Mouse (Mus musculus) T-cell, adult 2 months (primary cell): ENCODE data around the gene Mgat4a.

Source experiments
- DNase-seq: peaks from one replicate; pipeline ENCODE4 v3.0.0; 2022; ENCODE audit warnings: low spot score

The Mgat4a gene

DNA sequence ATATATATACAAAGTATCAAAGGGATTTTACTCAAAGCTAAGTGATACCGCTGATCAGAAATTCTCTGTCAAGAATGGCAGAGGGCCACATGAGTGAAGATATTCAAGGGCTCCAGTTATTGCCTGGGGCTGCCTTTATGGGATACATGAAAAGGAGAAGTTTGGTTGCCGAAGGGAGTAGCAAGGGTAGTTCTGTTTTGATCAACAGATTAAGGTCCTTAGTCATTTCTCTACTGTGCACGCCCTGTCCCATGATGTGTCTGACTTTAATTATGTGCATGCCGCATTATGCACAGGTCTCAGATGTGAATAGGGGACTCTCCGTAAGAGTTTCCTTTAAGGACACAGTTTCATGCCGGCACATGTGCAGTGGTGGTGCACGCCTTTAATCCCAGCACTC, 83.3 kb downstream of the Mgat4a start:
- no peak for DNase-seq

DNA sequence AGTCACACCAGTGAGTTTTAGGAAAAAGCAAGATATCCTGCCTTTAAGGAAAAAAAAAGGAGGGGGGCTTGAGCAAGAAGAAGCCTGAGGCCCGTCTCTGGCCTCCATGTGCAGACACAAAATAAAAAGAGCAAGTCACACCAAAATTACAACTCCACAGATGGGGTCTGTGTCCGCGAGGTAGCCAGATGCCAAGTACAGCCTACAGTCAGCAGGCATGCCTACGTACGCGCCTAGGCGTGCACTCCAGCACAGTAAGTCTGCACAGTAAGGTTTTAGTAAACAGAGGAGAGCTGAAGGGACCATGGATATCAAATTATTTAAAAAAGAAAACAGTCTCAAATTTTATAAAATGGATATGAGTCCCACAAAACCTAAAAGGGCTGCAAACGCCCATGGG, 89.5 kb downstream of the Mgat4a start:
- DNase-seq: no peak

DNA sequence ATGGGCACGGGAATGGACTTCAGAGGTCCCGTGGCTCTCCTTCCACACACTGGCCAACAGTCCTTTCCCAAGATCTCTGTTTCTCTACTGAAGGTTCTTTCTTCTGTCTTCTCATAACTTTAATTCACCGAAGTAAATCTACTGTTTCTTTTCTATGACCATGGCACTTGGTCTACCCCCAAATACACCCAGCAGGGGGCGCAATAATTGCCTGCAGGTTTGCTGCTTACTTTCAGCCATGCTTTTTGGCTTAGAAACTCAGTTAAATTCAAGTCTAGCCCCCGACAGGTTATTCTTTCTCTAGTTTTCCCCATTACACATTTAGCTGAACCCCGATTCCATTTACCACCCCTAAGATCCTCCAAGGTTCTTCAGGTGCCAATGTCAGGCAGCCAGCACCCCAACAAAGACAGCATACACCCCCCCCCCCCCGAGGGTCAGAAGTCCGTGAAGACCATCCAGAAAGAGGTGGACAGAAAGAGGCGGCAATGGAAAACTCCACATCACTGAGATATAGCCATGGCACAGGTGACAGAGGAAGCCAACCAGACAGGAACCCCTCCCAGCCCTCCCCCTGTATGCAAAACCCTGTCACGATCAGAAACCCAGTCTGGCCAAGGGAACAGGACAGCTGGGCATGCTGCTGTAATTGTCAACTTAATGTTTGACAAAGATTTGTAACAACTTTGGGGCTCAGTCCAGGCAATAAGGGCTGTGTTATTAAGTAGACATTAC, 92.3 kb downstream of the Mgat4a start:
- peak; percentile 68 for DNase-seq

- no peak for DNase-seq
Observed at GRCm38 (mm10) chr1:37442848-37443835, 97.7 kb downstream of the Mgat4a start.

- DNase-seq: no peak
Observed at GRCm38 (mm10) chr1:37436419-37436818, 104.4 kb downstream of the Mgat4a start.

DNA sequence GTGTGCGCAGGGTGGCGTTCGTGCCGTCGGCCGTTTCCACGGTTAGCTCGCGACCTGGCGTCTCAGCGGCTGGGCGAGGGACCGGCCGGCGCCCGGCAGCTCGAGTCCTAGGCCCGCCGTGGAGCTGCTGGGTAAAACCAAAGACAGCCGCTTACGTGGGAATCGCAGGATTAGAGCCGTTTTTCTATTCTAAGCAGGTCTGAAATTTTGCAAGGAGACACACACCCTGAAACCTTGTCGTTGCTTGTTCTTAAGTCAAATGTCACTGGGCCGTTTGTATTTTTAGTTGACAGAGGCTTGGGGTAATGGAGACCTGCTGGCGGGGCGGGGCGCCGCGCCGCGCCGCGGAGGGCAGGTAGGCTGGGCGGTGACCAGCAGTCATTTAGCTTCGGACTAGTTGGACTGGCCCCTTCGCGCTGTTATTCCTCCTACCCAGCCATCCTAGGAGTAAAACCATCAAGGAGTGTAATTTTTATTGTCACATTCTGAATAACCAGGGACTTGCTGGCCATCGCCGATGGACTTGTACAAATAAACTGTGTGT, 110.4 kb downstream of the Mgat4a start:
- no peak for DNase-seq

- DNase-seq: peak; percentile 94
Observed at GRCm38 (mm10) chr1:37429366-37430296, 111.2 kb downstream of the Mgat4a start, which contains the start of the genes Coa5 and Unc50. TSS of gene Coa5 (minus strand) at chr1:37430103. TSS of gene Unc50 (plus strand) at chr1:37430139.

- DNase-seq: no peak
Observed at GRCm38 (mm10) chr1:37428911-37429310, 111.9 kb downstream of the Mgat4a start.

DNA sequence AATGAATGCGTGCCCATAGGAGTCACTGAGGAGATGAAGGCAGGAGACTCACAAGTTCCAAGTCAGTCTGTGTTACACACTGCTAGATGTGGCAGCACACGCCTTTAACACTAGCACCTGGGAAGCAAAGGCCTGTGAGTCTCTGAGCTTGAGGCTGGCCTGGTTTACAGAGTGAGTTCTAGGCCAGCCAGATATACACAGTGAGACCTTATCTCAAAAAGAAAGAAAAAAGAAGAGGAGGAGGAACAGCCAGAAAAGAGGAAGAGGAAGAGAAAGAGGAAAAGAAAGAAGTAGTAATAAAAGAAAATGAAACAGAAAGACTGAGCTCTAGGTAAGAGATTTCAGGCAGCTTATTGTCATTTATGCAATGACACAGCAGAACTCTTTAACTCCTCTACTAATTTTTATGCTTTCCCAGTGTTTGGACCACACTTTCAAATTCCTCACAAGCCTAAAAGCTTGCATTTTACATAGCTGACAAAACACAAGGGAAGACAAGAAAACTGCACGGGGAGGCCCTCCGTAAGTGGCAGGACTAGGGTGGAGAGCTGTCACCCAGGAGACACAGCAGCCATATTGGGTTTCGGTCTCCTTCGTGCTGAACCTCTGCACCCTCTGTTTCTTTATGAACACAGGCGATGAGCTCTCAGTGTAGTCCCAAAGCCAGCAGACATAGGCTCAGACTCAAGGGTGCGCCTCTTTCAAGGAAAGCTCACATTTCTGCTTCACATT, 113.5 kb downstream of the Mgat4a start:
- no peak for DNase-seq

- peak; percentile 87 for DNase-seq
Observed at GRCm38 (mm10) chr1:37419420-37419819, 121.4 kb downstream of the Mgat4a start.

- DNase-seq: no peak
Observed at GRCm38 (mm10) chr1:37415394-37415793, 125.4 kb downstream of the Mgat4a start.

GRCm38 (mm10) chr1:37409647-37410046, 131.2 kb downstream of the Mgat4a start:
- DNase-seq: no peak

- no peak for DNase-seq
Observed at GRCm38 (mm10) chr1:37408678-37409077, 132.1 kb downstream of the Mgat4a start.

DNA sequence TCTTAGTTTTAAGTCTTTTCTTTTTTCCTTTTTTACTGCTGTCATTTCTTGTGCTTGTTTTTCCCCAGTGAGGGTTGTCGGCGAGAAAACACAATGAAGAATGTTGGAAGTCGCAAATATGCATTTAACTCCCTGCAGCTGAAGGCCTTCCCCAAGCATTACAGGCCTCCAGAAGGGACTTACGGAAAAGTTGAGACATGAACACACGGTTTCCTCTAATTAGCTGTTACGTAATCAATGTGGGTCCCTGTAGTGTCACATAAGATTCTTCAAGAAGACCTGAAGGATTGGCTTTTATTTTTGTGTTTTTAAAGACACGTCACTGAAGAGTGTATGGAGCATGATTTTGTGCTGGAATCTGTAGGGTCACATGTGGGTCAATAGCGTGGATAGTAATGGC, 132.8 kb downstream of the Mgat4a start:
- no peak for DNase-seq

GRCm38 (mm10) chr1:37407228-37407627, 133.6 kb downstream of the Mgat4a start:
- DNase-seq: no peak

- no peak for DNase-seq
Observed at GRCm38 (mm10) chr1:37405137-37405536, 135.7 kb downstream of the Mgat4a start.

- peak; percentile 53 for DNase-seq
Observed at GRCm38 (mm10) chr1:37401687-37402086, 139.1 kb downstream of the Mgat4a start.

GRCm38 (mm10) chr1:37399734-37400133, 141.1 kb downstream of the Mgat4a start:
- no peak for DNase-seq

DNA sequence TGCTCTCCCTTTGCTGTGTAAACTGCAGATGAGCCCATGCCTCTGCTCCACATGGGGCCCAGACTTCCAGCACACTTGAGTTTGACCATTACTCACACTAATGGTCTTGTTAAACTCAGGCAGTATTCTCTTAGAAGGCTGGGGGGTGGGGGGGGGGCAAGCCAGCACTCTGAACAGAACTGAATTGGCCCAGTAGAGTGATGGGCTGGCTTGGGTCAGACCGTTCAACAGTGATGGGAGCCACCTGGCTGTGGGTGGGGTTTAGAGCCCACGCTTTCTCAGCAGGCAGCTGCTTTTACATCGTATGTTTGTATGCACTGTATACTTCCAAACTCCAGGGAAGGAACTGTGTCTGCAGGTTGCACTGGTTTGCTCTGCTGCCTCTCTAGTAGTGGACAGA, 141.9 kb downstream of the Mgat4a start:
- DNase-seq: no peak

DNA sequence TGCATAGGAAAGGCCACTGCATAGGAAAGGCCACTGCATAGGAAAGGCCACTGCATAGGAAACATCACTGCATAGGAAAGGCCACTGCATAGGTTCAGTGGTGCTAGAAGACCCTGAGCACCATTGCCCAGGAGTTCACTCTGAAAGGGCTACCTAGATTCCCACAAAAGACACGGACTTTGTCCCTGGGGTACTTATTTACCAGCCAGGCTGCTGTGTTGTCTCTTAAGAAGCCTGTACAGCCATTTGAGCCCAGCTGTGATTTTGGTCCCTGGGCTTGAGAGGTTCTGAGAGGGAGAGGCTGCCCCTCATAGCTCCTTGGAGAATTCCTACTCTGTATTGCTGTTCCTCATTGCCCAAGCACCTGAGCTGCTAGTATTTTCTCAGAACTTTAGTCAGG, 144.3 kb downstream of the Mgat4a start:
- no peak for DNase-seq

GRCm38 (mm10) chr1:37393174-37393573, 147.6 kb downstream of the Mgat4a start:
- DNase-seq: no peak
